Mouse (Mus musculus) kidney, adult 8-10 months (tissue): ENCODE data around the gene Gpatch2l.
A peak's percentile ranks its signal among the peaks of the same experiment; 100 is the strongest.

ENCODE experiments used
- DNase-seq, 2 experiments: peaks; one replicate each; pipeline ENCODE4 v3.0.0; 2022

The Gpatch2l gene

GRCm38 (mm10) chr12:86241604-86242536 is at the start of gene Gpatch2l:
Gpatch2l (plus strand) TSS chr12:86241858.
- DNase-seq = peak; percentile 97

GRCm38 (mm10) chr12:86192036-86192449 is 49.6 kb upstream of the Gpatch2l start:
- DNase-seq = no peak

- no peak for DNase-seq
Measured at GRCm38 (mm10) chr12:86196944-86197343, 44.7 kb upstream of the Gpatch2l start.

GRCm38 (mm10) chr12:86203443-86204057 is 38.1 kb upstream of the Gpatch2l start:
- DNase-seq = no peak

- DNase-seq = no peak
Measured at GRCm38 (mm10) chr12:86211099-86211520, 30.5 kb upstream of the Gpatch2l start.

GRCm38 (mm10) chr12:86212693-86213470 is 28.8 kb upstream of the Gpatch2l start:
- peak; percentile 3 to 45 for DNase-seq

- no peak for DNase-seq
Measured at GRCm38 (mm10) chr12:86214201-86214600, 27.5 kb upstream of the Gpatch2l start.

GRCm38 (mm10) chr12:86216687-86217421 is 24.8 kb upstream of the Gpatch2l start:
- no peak for DNase-seq

GRCm38 (mm10) chr12:86220200-86221021 is 21.2 kb upstream of the Gpatch2l start:
- no peak for DNase-seq

- no peak for DNase-seq
Measured at GRCm38 (mm10) chr12:86221074-86221703, 20.5 kb upstream of the Gpatch2l start.

GRCm38 (mm10) chr12:86234295-86234694 is 7.4 kb upstream of the Gpatch2l start:
- DNase-seq = no peak

GRCm38 (mm10) chr12:86238736-86239135 is 2.9 kb upstream of the Gpatch2l start:
- no peak for DNase-seq

GRCm38 (mm10) chr12:86242563-86242962 is 905 bp downstream of the Gpatch2l start:
- DNase-seq = no peak

GRCm38 (mm10) chr12:86243936-86244335 is 2.3 kb downstream of the Gpatch2l start:
- DNase-seq = no peak

GRCm38 (mm10) chr12:86250183-86250582 is 8.5 kb downstream of the Gpatch2l start:
- DNase-seq = no peak

- no peak for DNase-seq
Measured at GRCm38 (mm10) chr12:86254910-86255309, 13.3 kb downstream of the Gpatch2l start.

GRCm38 (mm10) chr12:86271626-86272025 is 30.0 kb downstream of the Gpatch2l start:
- DNase-seq = no peak

GRCm38 (mm10) chr12:86274246-86274645 is 32.6 kb downstream of the Gpatch2l start:
- no peak for DNase-seq

GRCm38 (mm10) chr12:86275731-86276130 is 34.1 kb downstream of the Gpatch2l start:
- DNase-seq = peak; percentile 16 to 50

GRCm38 (mm10) chr12:86276463-86276862 is 34.8 kb downstream of the Gpatch2l start:
- no peak for DNase-seq

GRCm38 (mm10) chr12:86276895-86277294 is 35.2 kb downstream of the Gpatch2l start:
- no peak for DNase-seq
